ENCODE assay signal across 35 mouse cellular contexts in the genomic region with DNA sequence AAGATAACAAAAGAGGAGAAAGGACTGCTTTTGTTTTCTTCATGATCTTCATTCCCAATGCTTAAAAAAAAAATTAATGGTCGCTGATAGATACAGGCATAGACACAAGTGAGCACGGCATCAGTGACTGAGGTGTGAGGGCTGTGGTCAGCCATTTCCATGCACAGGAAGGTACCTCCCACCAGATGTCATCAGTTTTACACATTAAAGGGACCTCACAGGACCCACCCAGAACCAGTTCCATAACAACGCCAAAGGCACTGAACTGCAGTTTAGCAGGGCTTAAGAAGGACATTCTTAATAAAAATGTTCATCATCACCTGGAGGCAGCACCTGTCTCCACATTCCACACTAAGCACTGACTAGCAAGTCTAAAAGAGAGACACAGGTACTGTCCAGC. TPM values are rescaled to one million over a fixed set of nuclear protein-coding genes. Genes with fewer than 3 reads are reported as not detected.
"Had no signal": no experiment of that assay in that cellular context is flagged by ENCODE, and none has a peak within 500 bp of the region (broad histone marks: within the 10 kb centered on the region; RNA-seq: fewer than 3 reads in every experiment).

No protein-coding gene starts in this region.

- H3K36me3 ChIP-seq: heart, embryonic 10.5 days; heart, embryonic 12.5 days; hindbrain, embryonic 10.5 days; hindbrain, embryonic 13.5 days; hindbrain, embryonic 15.5 days; kidney, embryonic 15.5 days; limb, embryonic 13.5 days; limb, embryonic 15.5 days; liver, embryonic 12.5 days had no signal

- ATAC-seq: hindbrain, postnatal 0 days; intestine, embryonic 16.5 days; liver, embryonic 12.5 days had no signal

- H3K4me2 ChIP-seq: heart, embryonic 12.5 days; hindbrain, embryonic 13.5 days; hindbrain, embryonic 15.5 days; kidney, embryonic 15.5 days; limb, embryonic 13.5 days; limb, embryonic 15.5 days; liver, embryonic 12.5 days had no signal

- H3K9ac ChIP-seq: heart, embryonic 12.5 days; hindbrain, embryonic 13.5 days; hindbrain, embryonic 15.5 days; kidney, embryonic 15.5 days; limb, embryonic 13.5 days; limb, embryonic 15.5 days; liver, embryonic 12.5 days had no signal

- H3K27me3 ChIP-seq: hindbrain, embryonic 15.5 days had no signal

- H3K4me3 ChIP-seq: gastrocnemius, adult 2 months; heart, embryonic 10.5 days; heart, embryonic 12.5 days; hindbrain, embryonic 10.5 days; hindbrain, embryonic 13.5 days; hindbrain, embryonic 15.5 days; kidney, embryonic 15.5 days; limb, embryonic 13.5 days; limb, embryonic 15.5 days; liver, embryonic 12.5 days had no signal

- DNase-seq: gastrocnemius, adult 2 months; gastrocnemius, postnatal 10 days; gastrocnemius, postnatal 25 days; heart, adult 18-20 months; heart, postnatal 10 days; heart, postnatal 4 days; kidney, adult 11 months; kidney, adult 2 months; kidney, adult 9 months; kidney, postnatal 14 days; kidney, postnatal 36 days; layer of hippocampus, adult 9-11 months; layer of hippocampus, postnatal 36 days; left cerebral cortex, postnatal 4 days had no signal

- H3K4me1 ChIP-seq: hindbrain, embryonic 10.5 days; hindbrain, embryonic 13.5 days; hindbrain, embryonic 15.5 days; kidney, embryonic 15.5 days; limb, embryonic 13.5 days; limb, embryonic 15.5 days; liver, embryonic 12.5 days had no signal

- H3K27ac ChIP-seq: gastrocnemius, adult 2 months; heart, embryonic 10.5 days; hindbrain, embryonic 10.5 days; hindbrain, embryonic 13.5 days; hindbrain, embryonic 15.5 days; hindbrain, postnatal 0 days; kidney, embryonic 15.5 days; kidney, postnatal 0 days; limb, embryonic 13.5 days; limb, embryonic 15.5 days; liver, embryonic 12.5 days had no signal

- H3K9me3 ChIP-seq: heart, embryonic 10.5 days; heart, embryonic 12.5 days; hindbrain, embryonic 10.5 days; hindbrain, embryonic 13.5 days; hindbrain, embryonic 15.5 days; kidney, embryonic 15.5 days; limb, embryonic 13.5 days; limb, embryonic 15.5 days; liver, embryonic 12.5 days had no signal

RNA-seq across cellular contexts. Expression of gene Emx1, which starts 39.6 kb away (rescaled TPM):
- total RNA-seq: gastrocnemius, adult 2 months; gastrocnemius, postnatal 10 days; gastrocnemius, postnatal 25 days; gastrocnemius, postnatal 4 days; granulocyte monocyte progenitor cell, adult 5-6 weeks; heart, adult 18-20 months; heart, adult 8-10 months; heart, postnatal 10 days; heart, postnatal 25 days; heart, postnatal 4 days; liver, adult 2 months had no signal
- polyA plus RNA-seq: heart, embryonic 12.5 days; heart, embryonic 14.5 days; heart, embryonic 16.5 days; hindbrain, embryonic 13.5 days; intestine, embryonic 14.5 days; large intestine, adult 2 months; liver, adult 2 months; liver, embryonic 12.5 days had no signal
